Mouse (Mus musculus) MEL (cell line): ENCODE results near the gene Anxa8.

Experiments
- BHLHE40 ChIP-seq: IDR thresholded peaks from 2 replicates; pipeline ENCODE4 v1.6.1; 2012; ENCODE audit warnings: low read depth, mild to moderate bottlenecking, inconsistent platforms, low read length, improper control_type of control experiment, borderline replicate concordance
- CHD2 ChIP-seq: IDR thresholded peaks from 2 replicates; pipeline ENCODE4 v1.6.1; 2011; ENCODE audit warnings: low read length, improper control_type of control experiment
- CTCF ChIP-seq, 3 experiments: IDR thresholded peaks in 2 of 3; conservative IDR thresholded peaks in 1 of 3; 2 replicates each; pipeline ENCODE4 v1.5.1; 2011 to 2012; ENCODE audit warnings: low read length in 3 of 3, low read depth in 2 of 3, mild to moderate bottlenecking in 2 of 3, improper control_type of control experiment in 1 of 3, inconsistent platforms in 1 of 3, mixed read lengths in 1 of 3, moderate library complexity in 1 of 3; ENCODE audit not compliant: control insufficient read depth in 1 of 3, insufficient read depth in 1 of 3, poor library complexity in 1 of 3, severe bottlenecking in 1 of 3
- E2F4 ChIP-seq: IDR thresholded peaks from 2 replicates; pipeline ENCODE4 v1.6.1; 2011; ENCODE audit warnings: low read depth, low read length, improper control_type of control experiment, borderline replicate concordance
- ELF1 ChIP-seq: IDR thresholded peaks from 2 replicates; pipeline ENCODE4 v1.6.1; 2014; ENCODE audit warnings: low read depth, mild to moderate bottlenecking, inconsistent platforms, low read length, improper control_type of control experiment, moderate library complexity
- EP300 ChIP-seq, 2 experiments: IDR thresholded peaks; 2 replicates each; pipeline ENCODE4 v1.6.1; 2011; ENCODE audit warnings: improper control_type of control experiment in 2 of 2, low read length in 2 of 2, low read depth in 1 of 2, mild to moderate bottlenecking in 1 of 2
- GATA1 ChIP-seq: IDR thresholded peaks from 2 replicates; pipeline ENCODE4 v1.6.1; 2011; ENCODE audit warnings: low read depth, low read length, improper control_type of control experiment
- JUND ChIP-seq: IDR thresholded peaks from 2 replicates; pipeline ENCODE4 v1.6.1; 2011; ENCODE audit warnings: low read depth, mild to moderate bottlenecking, improper control_type of control experiment, low read length
- MAZ ChIP-seq: IDR thresholded peaks from 2 replicates; pipeline ENCODE4 v1.6.1; 2012; ENCODE audit warnings: low read depth, mild to moderate bottlenecking, inconsistent platforms, low read length, improper control_type of control experiment
- MXI1 ChIP-seq: IDR thresholded peaks from 2 replicates; pipeline ENCODE4 v1.6.1; 2011; ENCODE audit warnings: mild to moderate bottlenecking, low read depth, low read length, improper control_type of control experiment
- POLR2A ChIP-seq, 2 experiments: IDR thresholded peaks; 2 replicates each; pipeline ENCODE4 v1.6.1; 2011 to 2012; ENCODE audit warnings: low read length in 2 of 2, mild to moderate bottlenecking in 2 of 2, control low read depth in 1 of 2, improper control_type of control experiment in 1 of 2, low read depth in 1 of 2, moderate library complexity in 1 of 2; ENCODE audit not compliant: control insufficient read depth in 1 of 2, insufficient read depth in 1 of 2, poor library complexity in 1 of 2
- USF1 ChIP-seq: IDR thresholded peaks from 2 replicates; pipeline ENCODE4 v1.6.1; 2014; ENCODE audit warnings: low read depth, mild to moderate bottlenecking, inconsistent platforms, low read length, improper control_type of control experiment, moderate library complexity
- ZC3H11A ChIP-seq: IDR thresholded peaks from 2 replicates; pipeline ENCODE4 v1.6.1; 2012; ENCODE audit warnings: low read depth, mild to moderate bottlenecking, inconsistent platforms, low read length, improper control_type of control experiment

DNA sequence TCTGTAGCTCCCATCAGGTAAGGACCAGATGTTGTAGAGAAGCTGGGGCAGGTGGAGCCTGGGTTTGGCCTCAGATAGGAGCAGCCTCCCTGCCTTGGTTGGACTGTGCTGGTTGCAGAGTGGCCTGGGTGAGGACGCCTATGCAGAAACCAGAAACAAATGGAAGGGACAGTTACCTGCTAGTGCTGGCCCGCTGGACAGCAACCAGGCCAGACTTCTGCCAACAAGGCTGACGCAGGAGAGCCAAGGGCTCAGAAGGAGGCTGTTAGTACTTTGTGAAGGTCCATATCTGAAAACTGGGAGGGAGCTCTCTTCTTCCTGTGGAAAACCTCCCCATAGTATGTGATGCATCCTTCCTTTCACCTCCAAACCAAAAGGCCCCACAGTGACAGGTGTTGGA is 42.4 kb upstream of the Anxa8 start:
- TF ChIP-seq MAZ = no peak
- TF ChIP-seq CTCF (IDR thresholded peaks at IDR 0.05 in 2 of 3, conservative IDR thresholded peaks at IDR 0.05 in 1 of 3; ENCODE audit: control insufficient read depth in 1 of 3, insufficient read depth in 1 of 3, low read depth in 2 of 3, low read length in 3 of 3, poor library complexity in 1 of 3, severe bottlenecking in 1 of 3) = no peak
- TF ChIP-seq MXI1 = no peak
- TF ChIP-seq EP300 (IDR thresholded peaks at IDR 0.05; ENCODE audit: low read depth in 1 of 2, low read length in 2 of 2) = no peak
- no peak for TF ChIP-seq ELF1
- TF ChIP-seq USF1 = no peak
- TF ChIP-seq POLR2A (IDR thresholded peaks at IDR 0.05; ENCODE audit: control insufficient read depth in 1 of 2, insufficient read depth in 1 of 2, low read depth in 1 of 2, low read length in 2 of 2, poor library complexity in 1 of 2) = no peak
- no peak for TF ChIP-seq E2F4
- no peak for TF ChIP-seq GATA1
- no peak for TF ChIP-seq CHD2
- TF ChIP-seq JUND = no peak
- no peak for TF ChIP-seq ZC3H11A
- no peak for TF ChIP-seq BHLHE40
